Mouse (Mus musculus) heart, embryonic 15.5 days (tissue): ENCODE results near the gene BC005537. TPM values are rescaled to one million over a fixed set of nuclear protein-coding genes. Genes with fewer than 3 reads are reported as not detected.

Experiments
- ATAC-seq: fragments of 200-750 bp; cut with Nextera tagmentation; replicated peaks from 2 replicates; pipeline ENCODE4 v1.8.0; 2017; ENCODE audit warnings: low read depth, moderate TSS enrichment; ENCODE audit not compliant: insufficient number of reproducible peaks, insufficient read depth, low FRiP score
- H3K27ac ChIP-seq: fragments of 300-500 bp; sonication (generic); 2 replicates; pipeline ENCODE4 v1.5.1; 2015; ENCODE audit warnings: mild to moderate bottlenecking, inconsistent platforms
- H3K27me3 ChIP-seq: fragments of 300-500 bp; sonication (generic); 2 replicates; pipeline ENCODE4 v1.6.1; 2015; ENCODE audit warnings: inconsistent platforms
- H3K36me3 ChIP-seq: fragments of 300-500 bp; sonication (generic); 2 replicates; pipeline ENCODE4 v1.6.1; 2015; ENCODE audit warnings: mild to moderate bottlenecking, inconsistent platforms
- H3K4me1 ChIP-seq: fragments of 300-500 bp; sonication (generic); replicated peaks from 2 replicates; pipeline ENCODE4 v1.6.1; 2015; ENCODE audit warnings: inconsistent platforms
- H3K4me2 ChIP-seq: fragments of 300-500 bp; sonication (generic); 2 replicates; pipeline ENCODE4 v1.6.1; 2015; ENCODE audit warnings: inconsistent platforms, mild to moderate bottlenecking, moderate library complexity
- H3K4me3 ChIP-seq: fragments of 300-500 bp; sonication (generic); 2 replicates; pipeline ENCODE4 v1.5.1; 2015; ENCODE audit warnings: mild to moderate bottlenecking, inconsistent platforms
- H3K9ac ChIP-seq: fragments of 300-500 bp; sonication (generic); 2 replicates; pipeline ENCODE4 v1.6.1; 2015; ENCODE audit warnings: mild to moderate bottlenecking, inconsistent platforms
- H3K9me3 ChIP-seq: fragments of 300-500 bp; sonication (generic); replicated peaks from 2 replicates; pipeline ENCODE4 v1.6.1; 2016; ENCODE audit warnings: inconsistent platforms
- WGBS: fragments of 180-500 bp; shearing (Covaris S2); methylation state at CpG from one replicate; pipeline ENCODE4 v1.1.7; 2015; ENCODE audit warnings: mixed read lengths; 5-methylcytosine and 5-hydroxymethylcytosine counted together
- polyA plus RNA-seq: library from polyadenylated mRNA; unstranded; fragments of >200 nt; fragmentation: Nextera tagmentation; extraction: Ambion mirVana; gene quantifications from 2 replicates; pipeline ENCODE4 v1.2.1, GENCODE M21; 2015

Gene BC005537
- polyA plus RNA-seq, 1 experiment from 2014 or later: 11.7 TPM

- Histone ChIP-seq H3K9me3 (no peaks in the 10 kb centered on the region), H3K9ac (no peak overlapping the region), H3K27me3 (no peaks in the 10 kb centered on the region), H3K27ac (no peak overlapping the region), H3K4me3 (no peak overlapping the region), H3K4me1 (0 out of 2 replicates have a peak, but pooled peaks cover 4% of the 10 kb centered on the region), H3K4me2 (no peak overlapping the region), H3K36me3 (no peaks in the 10 kb centered on the region)
- no peak for ATAC-seq
- WGBS: 84% methylated on average over 2 of the region's 2 CpGs
These were observed 50.5 kb downstream of the BC005537 start for GRCm38 (mm10) chr13:24851989-24852388.

- Histone ChIP-seq H3K27me3 (no peaks in the 10 kb centered on the region), H3K4me1 (0 out of 2 replicates have a peak, but pooled peaks cover 4% of the 10 kb centered on the region), H3K4me2 (no peak overlapping the region), H3K27ac (no peak overlapping the region), H3K9me3 (no peaks in the 10 kb centered on the region), H3K36me3 (no peaks in the 10 kb centered on the region), H3K9ac (no peak overlapping the region), H3K4me3 (no peak overlapping the region)
- no peak for ATAC-seq
- WGBS: 56% methylated on average over 3 of the region's 3 CpGs
These were observed 51.1 kb downstream of the BC005537 start for GRCm38 (mm10) chr13:24852570-24852969.

GRCm38 (mm10) chr13:24859115-24859514 lies 57.7 kb downstream of the BC005537 start:
- Histone ChIP-seq H3K4me3 (no peak overlapping the region), H3K9me3 (no peaks in the 10 kb centered on the region), H3K4me1 (no peaks in the 10 kb centered on the region), H3K36me3 (no peaks in the 10 kb centered on the region), H3K4me2 (no peak overlapping the region), H3K9ac (no peak overlapping the region), H3K27ac (no peak overlapping the region), H3K27me3 (no peaks in the 10 kb centered on the region)
- ATAC-seq: no peak

- Histone ChIP-seq H3K9me3 (no peaks in the 10 kb centered on the region), H3K36me3 (no peaks in the 10 kb centered on the region), H3K27ac (no peak overlapping the region), H3K4me2 (no peak overlapping the region), H3K4me3 (no peak overlapping the region), H3K4me1 (no peaks in the 10 kb centered on the region), H3K27me3 (no peaks in the 10 kb centered on the region), H3K9ac (no peak overlapping the region)
- no peak for ATAC-seq
- WGBS: 68% methylated on average over 12 of the region's 12 CpGs
These were observed 59.6 kb downstream of the BC005537 start for GRCm38 (mm10) chr13:24861084-24861483.

GRCm38 (mm10) chr13:24862021-24862420 lies 60.6 kb downstream of the BC005537 start:
- no peak for ATAC-seq
- 54% methylated on average over 7 of the region's 7 CpGs for WGBS

GRCm38 (mm10) chr13:24862520-24862919 lies 61.1 kb downstream of the BC005537 start:
- Histone ChIP-seq H3K9me3 (no peaks in the 10 kb centered on the region), H3K9ac (no peak overlapping the region), H3K4me1 (no peaks in the 10 kb centered on the region), H3K36me3 (no peaks in the 10 kb centered on the region), H3K27me3 (no peaks in the 10 kb centered on the region), H3K4me3 (no peak overlapping the region), H3K27ac (no peak overlapping the region), H3K4me2 (no peak overlapping the region)
- WGBS: 55% methylated on average over 7 of the region's 7 CpGs
- ATAC-seq: no peak

More at GRCm38 (mm10) chr13:24862021-24862420, 60.6 kb downstream of the BC005537 start:
- H3K4me1 ChIP-seq: no peaks in the 10 kb centered on the region
- H3K27ac ChIP-seq: no peak overlapping the region
- H3K9ac ChIP-seq: no peak overlapping the region
- no peaks in the 10 kb centered on the region for H3K36me3 ChIP-seq
- H3K4me3 ChIP-seq: no peak overlapping the region
- H3K4me2 ChIP-seq: no peak overlapping the region
- H3K27me3 ChIP-seq: no peaks in the 10 kb centered on the region
- H3K9me3 ChIP-seq: no peaks in the 10 kb centered on the region

Other genes starting within 250 kb of the BC005537 start
- gene Ripor2, start 219.5 kb upstream of the BC005537 start, polyA plus RNA-seq: 14.5 and 16.0 TPM in 2 replicates
- gene Armh2, start 60.4 kb upstream of the BC005537 start, polyA plus RNA-seq: not detected in 2 replicates
- gene Gmnn, start 39.7 kb upstream of the BC005537 start, polyA plus RNA-seq: 90.7 and 102 TPM in 2 replicates
- gene Acot13, start 29.9 kb downstream of the BC005537 start, polyA plus RNA-seq: 223 and 306 TPM in 2 replicates
- gene Tdp2, start 30.0 kb downstream of the BC005537 start, polyA plus RNA-seq: 29.8 and 34.9 TPM in 2 replicates
- gene D130043K22Rik, start 43.5 kb downstream of the BC005537 start, polyA plus RNA-seq: 0.03 and 0.24 TPM in 2 replicates
- 12.6 TPM in 2 replicates for gene Aldh5a1, start 136.0 kb downstream of the BC005537 start, polyA plus RNA-seq
- gene Gpld1, start 141.5 kb downstream of the BC005537 start, polyA plus RNA-seq: 0.31 and 0.32 TPM in 2 replicates
- 13.1 and 13.5 TPM in 2 replicates for gene Mrs2, start 218.7 kb downstream of the BC005537 start, polyA plus RNA-seq